Mouse (Mus musculus) embryo, embryonic 11.5 days (tissue): ENCODE measurements around the gene Fam189a1.

ENCODE experiments used
- DNase-seq: peaks from one replicate; pipeline ENCODE4 v3.0.0-alpha.2; 2012; ENCODE audit warnings: low read depth, low spot score

The Fam189a1 gene

DNA sequence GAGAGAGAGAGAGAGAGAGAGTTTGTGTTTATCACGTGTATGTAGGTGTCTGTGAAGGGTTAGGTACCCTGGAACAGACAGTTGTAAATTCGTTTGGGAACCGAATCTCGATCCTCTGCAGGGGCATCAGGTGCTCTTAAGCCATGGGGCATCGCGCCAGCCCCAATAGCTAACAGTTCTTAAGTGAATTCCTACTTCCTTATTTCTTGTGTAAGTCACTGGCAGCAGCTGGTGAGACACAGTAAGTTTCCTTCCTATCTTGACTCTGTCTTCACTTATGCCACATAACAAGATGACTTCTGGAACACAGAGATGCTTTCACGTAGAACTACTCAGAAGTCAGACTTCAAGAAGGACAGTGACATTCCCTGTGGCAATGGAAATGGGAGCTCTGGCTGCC lies 275.0 kb downstream of the Fam189a1 start:
- DNase-seq, result no peak

GRCm38 (mm10) chr7:64880415-64880814 lies 276.0 kb downstream of the Fam189a1 start:
- no peak for DNase-seq

GRCm38 (mm10) chr7:64874941-64875340 lies 281.4 kb downstream of the Fam189a1 start:
- no peak for DNase-seq

DNA sequence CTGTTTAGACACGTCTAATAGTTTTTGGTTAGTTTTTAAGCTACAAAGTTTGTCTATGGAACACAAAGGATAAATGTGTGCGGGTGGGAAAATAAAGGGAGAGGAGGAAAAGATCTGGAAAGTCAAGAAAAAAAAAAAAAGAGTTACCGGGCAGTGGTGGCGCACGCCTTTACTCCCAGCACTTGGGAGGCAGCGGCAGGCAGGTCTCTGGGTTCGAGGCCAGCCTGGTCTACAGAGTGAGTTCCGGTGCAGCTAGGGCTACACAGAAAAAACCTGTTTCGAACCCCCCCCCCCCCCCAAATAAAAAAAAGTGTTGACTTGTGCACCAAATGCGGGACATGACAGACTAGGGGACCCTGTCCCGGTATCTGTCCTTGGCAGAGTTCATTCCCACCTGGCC lies 283.1 kb downstream of the Fam189a1 start:
- DNase-seq, result no peak

DNA sequence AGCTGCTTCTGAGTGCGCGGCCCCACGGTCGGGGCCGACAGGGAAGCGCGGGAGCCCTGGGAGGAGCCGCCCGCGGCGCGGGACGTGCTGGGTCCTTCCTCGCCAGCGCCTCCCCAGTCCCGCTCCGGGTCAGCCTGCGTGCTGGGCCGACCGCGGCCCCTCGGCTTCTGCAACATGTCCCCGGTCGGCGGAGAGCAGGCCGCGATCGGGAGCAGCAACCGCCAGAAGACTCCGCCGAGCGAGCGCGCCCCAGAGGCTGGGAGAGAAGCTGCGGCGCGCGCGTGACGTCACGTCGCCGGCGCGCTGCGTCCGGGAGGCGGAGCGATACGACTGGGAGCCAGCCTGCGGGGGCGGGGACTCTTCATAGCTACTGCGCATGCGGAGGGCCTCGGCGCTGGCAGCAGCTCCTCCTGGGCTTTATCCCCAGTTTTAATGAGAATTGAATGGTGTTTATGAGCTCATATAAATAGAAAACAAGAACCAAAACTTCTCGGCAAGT lies 283.6 kb downstream of the Fam189a1 start, which contains the start of gene Nsmce3:
TSS of gene Nsmce3 (minus strand) at position 255 of the 499 bp plus-strand sequence.
- peak; percentile 95 for DNase-seq

DNA sequence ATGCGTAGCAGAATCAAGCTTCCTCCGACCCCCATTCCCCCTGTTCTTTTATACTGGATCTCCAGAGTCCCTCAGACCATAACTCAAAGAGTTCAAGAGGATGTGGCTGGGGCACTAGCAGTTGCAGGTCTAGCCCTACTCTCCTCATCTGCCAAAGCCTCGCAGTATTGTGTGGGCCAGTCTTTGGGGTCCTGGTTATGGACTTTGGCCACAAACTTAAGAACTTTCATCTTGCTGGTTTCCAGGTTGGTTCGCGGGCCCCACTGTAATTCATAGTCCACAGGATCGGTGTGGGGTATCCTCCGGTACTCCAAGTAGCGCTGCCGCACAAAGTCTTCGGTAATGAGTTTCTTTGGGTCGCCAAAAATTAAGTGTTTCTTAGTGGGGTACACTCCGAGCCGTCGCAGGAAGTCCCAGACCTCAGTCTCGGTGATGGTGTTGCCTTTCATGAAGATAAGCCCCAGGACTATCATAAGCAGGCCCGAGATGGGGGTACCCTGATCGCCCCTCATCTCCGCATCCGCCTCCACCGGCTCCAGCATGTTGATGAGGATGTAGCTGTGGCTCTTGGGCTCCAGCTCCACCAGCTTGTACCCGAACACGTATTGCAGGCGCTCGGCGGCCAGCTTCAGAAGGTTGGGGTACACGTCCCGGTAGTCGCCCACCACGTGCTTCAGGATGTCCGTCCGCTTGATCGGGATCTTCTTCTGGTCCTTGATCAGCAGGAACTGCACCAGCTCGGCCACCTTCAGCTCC lies 284.2 kb downstream of the Fam189a1 start:
- DNase-seq, result no peak

GRCm38 (mm10) chr7:64869549-64870065 lies 286.8 kb downstream of the Fam189a1 start:
- DNase-seq, result no peak

GRCm38 (mm10) chr7:64863538-64863937 lies 292.8 kb downstream of the Fam189a1 start:
- DNase-seq, result no peak

DNA sequence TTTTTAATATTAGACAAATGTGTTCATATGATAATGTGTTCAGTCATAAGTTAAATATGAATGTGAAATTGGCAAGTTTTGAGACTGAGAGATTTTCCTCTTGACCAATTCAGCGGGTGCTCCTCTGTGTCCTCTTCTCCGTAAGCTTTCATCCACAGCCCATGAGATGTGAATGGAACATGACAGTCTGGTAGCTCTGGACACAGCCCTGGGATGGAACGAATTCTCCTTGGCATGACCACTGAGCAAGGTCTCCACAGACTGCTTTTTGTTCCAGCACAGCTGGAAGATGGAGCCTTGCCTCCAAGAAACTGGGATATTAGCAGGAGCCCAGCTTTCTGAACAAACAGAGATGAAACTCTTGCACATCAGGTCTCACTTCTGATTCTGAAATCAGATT lies 293.4 kb downstream of the Fam189a1 start:
- no peak for DNase-seq

GRCm38 (mm10) chr7:64856526-64857082 lies 299.8 kb downstream of the Fam189a1 start:
- no peak for DNase-seq

DNA sequence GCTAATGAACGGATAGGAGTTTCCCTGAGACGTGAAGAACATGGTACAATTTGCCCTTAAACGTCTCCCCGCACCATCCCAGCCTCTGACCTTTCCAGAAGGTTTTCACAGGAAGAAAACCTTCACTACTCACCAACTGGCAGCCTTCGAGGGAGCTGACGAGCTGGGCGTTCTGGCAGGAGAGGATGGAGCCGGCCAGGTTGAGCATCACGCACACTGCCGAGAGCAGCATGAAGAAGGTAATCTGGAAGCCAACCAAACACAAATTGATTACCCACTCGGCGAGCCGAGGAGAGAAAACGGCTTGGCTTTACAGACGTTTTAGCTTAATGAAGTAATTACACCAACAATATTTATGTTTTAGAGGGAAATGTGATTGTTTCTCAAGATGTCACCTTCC lies 300.4 kb downstream of the Fam189a1 start:
- DNase-seq, result no peak

DNA sequence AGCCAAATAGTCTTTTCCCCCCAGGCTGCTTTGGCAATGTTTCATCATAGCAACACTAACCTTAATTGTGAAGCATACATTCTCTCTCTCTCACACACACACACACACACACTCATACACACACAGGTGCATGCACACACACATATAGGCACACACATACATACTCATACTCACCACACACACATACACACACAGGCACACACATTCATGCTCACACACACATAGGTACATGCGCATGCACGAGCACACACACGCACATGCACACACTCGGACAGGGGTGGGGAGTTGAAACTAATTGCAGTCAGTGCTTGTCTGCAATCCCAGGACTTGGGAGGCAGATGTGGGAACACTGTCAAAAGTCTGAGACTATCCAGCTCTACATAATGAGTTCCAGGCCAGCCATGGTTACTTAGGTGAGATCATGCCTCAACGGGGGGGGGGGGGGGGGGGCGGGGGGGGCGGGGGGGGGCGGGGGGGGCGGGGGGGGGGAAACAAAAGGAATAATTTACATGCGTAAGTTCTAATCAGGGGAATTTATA lies 300.9 kb downstream of the Fam189a1 start:
- DNase-seq, result no peak

DNA sequence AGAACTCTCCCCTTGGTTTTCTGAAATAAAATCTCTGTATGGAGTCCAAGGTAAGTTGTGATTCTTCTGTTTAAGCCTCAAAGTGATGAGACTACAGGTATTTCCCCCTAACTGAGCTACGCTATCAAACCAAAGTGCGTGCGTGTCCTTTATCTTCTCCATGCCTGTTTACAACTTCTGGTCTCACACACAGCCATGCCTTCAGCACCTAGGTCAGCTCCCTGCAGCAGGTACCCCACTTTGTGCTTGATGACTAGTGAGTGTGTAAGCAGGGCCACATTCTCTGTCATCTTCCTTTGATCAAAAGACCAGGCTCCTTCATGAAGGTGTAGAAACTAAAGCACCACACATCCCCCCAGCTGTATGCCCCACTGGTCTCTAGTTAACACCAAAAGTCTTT lies 305.6 kb downstream of the Fam189a1 start:
- no peak for DNase-seq

- DNase-seq, result no peak
Measured at GRCm38 (mm10) chr7:64847366-64847899, 308.9 kb downstream of the Fam189a1 start.

GRCm38 (mm10) chr7:64846061-64846460 lies 310.3 kb downstream of the Fam189a1 start:
- no peak for DNase-seq

DNA sequence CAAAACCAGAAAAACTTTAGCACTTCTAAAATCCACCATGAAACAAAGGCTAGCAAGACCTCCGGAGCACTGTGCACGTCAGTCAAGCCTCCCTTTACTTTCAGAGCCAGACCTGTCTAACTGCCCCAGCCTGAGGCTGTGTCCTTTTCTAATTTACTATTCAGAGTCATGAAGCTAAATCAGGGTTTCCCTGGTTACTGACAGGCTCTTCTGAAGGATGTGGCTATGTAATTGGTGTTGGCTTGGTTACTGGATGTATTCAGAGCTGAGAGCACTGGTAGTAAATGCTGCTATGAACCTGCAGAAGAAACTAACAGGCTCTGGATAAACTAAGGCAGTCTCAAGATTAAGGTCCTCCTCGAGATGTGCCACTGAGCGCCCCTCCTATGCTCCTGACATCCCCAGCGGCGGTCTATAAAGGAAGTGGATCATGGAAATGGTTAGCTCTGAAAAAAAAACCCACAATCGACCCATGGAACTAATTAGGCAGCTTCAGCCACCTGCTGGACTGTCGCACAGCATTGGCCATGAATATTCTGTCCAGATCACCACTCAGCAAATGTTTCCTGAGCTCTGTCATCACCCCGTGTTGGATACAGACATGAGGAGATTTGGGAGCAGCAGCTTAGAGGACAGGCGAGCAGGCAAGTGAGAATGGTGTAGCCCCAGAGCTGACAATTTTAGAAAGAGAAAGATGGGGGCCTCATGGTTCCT lies 315.3 kb downstream of the Fam189a1 start:
- DNase-seq, result no peak

- no peak for DNase-seq
Measured at GRCm38 (mm10) chr7:64840576-64840895, 315.8 kb downstream of the Fam189a1 start.

DNA sequence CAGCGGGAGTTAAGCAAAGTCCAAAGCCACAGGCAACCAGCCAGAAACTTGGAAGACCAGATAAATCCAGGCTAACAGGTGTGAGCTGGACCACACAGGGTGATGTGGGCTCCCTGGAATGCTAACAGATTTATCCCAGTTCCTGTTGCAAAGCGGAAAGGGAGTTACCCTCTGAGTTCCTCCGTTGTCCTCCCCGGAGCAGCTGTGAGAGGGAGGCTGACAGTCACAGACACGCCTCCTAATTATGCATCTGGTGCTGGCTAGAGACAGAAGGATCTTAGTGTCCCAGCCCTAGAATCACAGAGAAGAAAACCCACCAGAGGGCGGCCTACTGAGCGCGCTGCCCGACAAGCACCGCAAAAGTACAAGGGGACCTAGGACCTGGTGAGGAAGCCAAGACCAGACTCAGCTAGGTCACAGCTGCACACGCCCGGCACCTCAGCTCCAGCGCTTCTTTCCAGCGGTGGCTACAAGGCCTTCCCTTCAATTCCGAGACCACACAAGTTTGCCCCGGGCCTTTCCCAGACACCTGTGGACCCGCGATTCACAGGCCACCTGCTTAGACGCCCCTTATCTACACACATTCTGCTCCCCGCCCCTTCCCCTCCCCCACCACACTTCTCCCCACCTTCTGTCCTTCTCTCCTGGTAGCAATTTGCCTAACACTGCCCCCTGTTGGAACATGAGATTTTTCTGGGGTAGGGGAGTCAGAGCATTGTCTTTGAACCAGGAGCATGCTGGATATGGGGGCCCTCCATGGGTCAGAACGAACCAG lies 316.4 kb downstream of the Fam189a1 start:
- DNase-seq, result no peak

- DNase-seq, result no peak
Measured at GRCm38 (mm10) chr7:64839281-64839680, 317.1 kb downstream of the Fam189a1 start.

GRCm38 (mm10) chr7:64830214-64830995 lies 326.0 kb downstream of the Fam189a1 start:
- DNase-seq, result no peak
